Mouse (Mus musculus): ENCODE data around the gene Rpia.
A peak's percentile ranks its signal among the peaks of the same experiment; 100 is the strongest.

Rpia gene

GRCm38 (mm10) chr6:70805267-70805666, 13.2 kb upstream of the Rpia start:
- no peak for DNase-seq (ENCODE audit: low read depth, low spot score)

GRCm38 (mm10) chr6:70804632-70805031, 12.6 kb upstream of the Rpia start:
- DNase-seq (ENCODE audit: low read depth, low spot score) = no peak

GRCm38 (mm10) chr6:70797581-70798251, 5.7 kb upstream of the Rpia start:
- no peak for DNase-seq (ENCODE audit: low read depth, low spot score)

- DNase-seq (ENCODE audit: low read depth, low spot score) = no peak
Measured at GRCm38 (mm10) chr6:70796940-70797339, 4.9 kb upstream of the Rpia start.

GRCm38 (mm10) chr6:70792644-70793043, 612 bp upstream of the Rpia start:
- no peak for DNase-seq (ENCODE audit: low read depth, low spot score)

- DNase-seq (ENCODE audit: low read depth, low spot score) = no peak
Measured at GRCm38 (mm10) chr6:70790852-70791761, 925 bp downstream of the Rpia start.

- DNase-seq (ENCODE audit: low read depth, low spot score) = no peak
Measured at GRCm38 (mm10) chr6:70790034-70790650, 1.9 kb downstream of the Rpia start.

- no peak for DNase-seq (ENCODE audit: low read depth, low spot score)
Measured at GRCm38 (mm10) chr6:70789134-70789533, 2.9 kb downstream of the Rpia start.

GRCm38 (mm10) chr6:70787524-70787923, 4.5 kb downstream of the Rpia start:
- DNase-seq (ENCODE audit: low read depth, low spot score) = no peak

GRCm38 (mm10) chr6:70785852-70786251, 6.2 kb downstream of the Rpia start:
- DNase-seq (ENCODE audit: low read depth, low spot score) = no peak

GRCm38 (mm10) chr6:70784811-70785210, 7.2 kb downstream of the Rpia start:
- DNase-seq (ENCODE audit: low read depth, low spot score) = no peak

GRCm38 (mm10) chr6:70781336-70781735, 10.7 kb downstream of the Rpia start:
- DNase-seq (ENCODE audit: low read depth, low spot score) = no peak

GRCm38 (mm10) chr6:70774372-70774771, 17.7 kb downstream of the Rpia start:
- no peak for DNase-seq (ENCODE audit: low read depth, low spot score)

- no peak for DNase-seq (ENCODE audit: low read depth, low spot score)
Measured at GRCm38 (mm10) chr6:70773769-70774168, 18.3 kb downstream of the Rpia start.

- DNase-seq (ENCODE audit: low read depth, low spot score) = peak; percentile 54
Measured at GRCm38 (mm10) chr6:70768769-70769168, 23.3 kb downstream of the Rpia start.

- no peak for DNase-seq (ENCODE audit: low read depth, low spot score)
Measured at GRCm38 (mm10) chr6:70765076-70765475, 27.0 kb downstream of the Rpia start.

- no peak for DNase-seq (ENCODE audit: low read depth, low spot score)
Measured at GRCm38 (mm10) chr6:70764551-70764950, 27.5 kb downstream of the Rpia start.

GRCm38 (mm10) chr6:70763881-70764280, 28.2 kb downstream of the Rpia start:
- DNase-seq (ENCODE audit: low read depth, low spot score) = no peak

- DNase-seq (ENCODE audit: low read depth, low spot score) = no peak
Measured at GRCm38 (mm10) chr6:70762659-70763058, 29.4 kb downstream of the Rpia start.

GRCm38 (mm10) chr6:70760951-70761350, 31.1 kb downstream of the Rpia start:
- no peak for DNase-seq (ENCODE audit: low read depth, low spot score)

- DNase-seq (ENCODE audit: low read depth, low spot score) = no peak
Measured at GRCm38 (mm10) chr6:70754833-70755232, 37.2 kb downstream of the Rpia start.

GRCm38 (mm10) chr6:70752351-70752750, 39.7 kb downstream of the Rpia start:
- no peak for DNase-seq (ENCODE audit: low read depth, low spot score)
